Mouse (Mus musculus): Measurements from ENCODE around the gene Phrf1. TPM values are rescaled to one million over a fixed set of nuclear protein-coding genes. Genes with fewer than 3 reads are reported as not detected.

Gene Phrf1
- polyA plus RNA-seq, 1 experiment from 2014 or later, result 81.0 TPM

- Histone ChIP-seq H3K27me3 (replicated peaks; ENCODE audit: control insufficient read depth, insufficient read depth, low read length) (no peaks in the 10 kb centered on the region), H3K27ac (ENCODE audit: low read depth, low read length) (no peak within 1 kb of the TSS)
- 8% methylated on average over 25 of the region's 25 CpGs for WGBS
Observed at GRCm38 (mm10) chr7:141265739-141266561, 37.4 kb downstream of the Phrf1 start, which contains the start of gene Irf7. Gene Irf7, minus strand, starts transcription at chr7:141266481.

DNA sequence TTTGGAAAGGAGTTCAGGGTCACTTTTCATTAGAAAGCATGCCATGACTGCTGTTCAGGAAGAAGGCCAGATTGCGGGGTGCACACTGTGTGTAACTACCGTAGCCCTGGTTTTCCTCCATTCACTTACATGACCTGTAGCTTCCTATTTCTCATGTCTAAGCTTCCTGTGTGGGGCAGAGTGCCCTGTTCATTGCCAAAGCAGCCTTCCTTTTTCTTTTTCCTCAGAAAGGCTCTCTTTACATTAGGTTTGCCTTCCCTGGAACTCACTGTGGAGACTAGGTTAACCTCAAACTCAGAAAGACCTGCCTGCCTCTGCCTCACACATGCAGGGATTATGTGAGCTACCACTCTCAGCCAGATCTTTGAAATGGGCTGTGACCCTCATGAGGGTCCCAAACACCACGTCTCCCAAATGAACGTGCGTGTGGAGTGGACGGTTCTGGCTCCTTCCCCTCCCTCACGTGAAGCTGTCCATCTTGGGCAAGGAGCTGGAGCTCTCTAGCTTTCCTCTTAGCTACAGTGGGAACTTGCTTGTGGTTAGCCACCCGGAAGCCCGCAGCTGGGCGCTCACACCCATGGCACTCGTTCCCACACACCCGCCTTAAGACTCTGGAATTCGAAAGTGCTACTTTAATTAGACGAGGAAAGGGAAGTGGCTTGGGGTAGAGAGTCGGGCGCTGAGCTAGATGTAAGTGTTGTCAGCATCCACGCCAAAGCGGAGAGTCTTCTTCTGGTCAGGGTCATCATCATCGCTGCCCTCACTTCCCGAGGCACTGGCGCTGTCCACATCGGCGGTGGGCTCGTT, 40.1 kb downstream of the Phrf1 start:
- Histone ChIP-seq H3K36me3 (ENCODE audit: control insufficient read depth, insufficient read depth, low read length) (peaks cover 4% of the 10 kb centered on the region), H3K27ac (ENCODE audit: low read depth, low read length) (no peak overlapping the region; the same call in 1 of the 2 replicates), H3K27me3 (replicated peaks; ENCODE audit: control insufficient read depth, insufficient read depth, low read length) (no peaks in the 10 kb centered on the region), H3K9ac (ENCODE audit: low read depth, low read length) (peak overlapping the region; percentile 44), H3K9me3 (ENCODE audit: control insufficient read depth, low read length) (no peaks in the 10 kb centered on the region), H3K4me1 (replicated peaks; ENCODE audit: control insufficient read depth, insufficient read depth, low read length) (peaks cover 16% of the 10 kb centered on the region), H3K4me2 (peak overlapping the region; percentile 59), H3K4me3 (ENCODE audit: low read depth, low read length) (peak overlapping the region; percentile 18)
- DNase-seq (ENCODE audit: low spot score), result no peak
- 39% methylated on average over 24 of the region's 24 CpGs for WGBS
- ATAC-seq (replicated peaks; ENCODE audit: low FRiP score), result no peak

More at GRCm38 (mm10) chr7:141265739-141266561, 37.4 kb downstream of the Phrf1 start, which contains the start of gene Irf7:
- Histone ChIP-seq H3K4me2 (peak within 1 kb of the TSS; percentile 73), H3K9me3 (ENCODE audit: control insufficient read depth, low read length) (no peaks in the 10 kb centered on the region), H3K36me3 (ENCODE audit: control insufficient read depth, insufficient read depth, low read length) (peaks cover 28% of the 10 kb centered on the region), H3K9ac (ENCODE audit: low read depth, low read length) (peak within 1 kb of the TSS; percentile 62), H3K4me3 (ENCODE audit: low read depth, low read length) (peak within 1 kb of the TSS; percentile 64), H3K4me1 (replicated peaks; ENCODE audit: control insufficient read depth, insufficient read depth, low read length) (peaks cover 16% of the 10 kb centered on the region)
- ATAC-seq (replicated peaks; ENCODE audit: low FRiP score) (peak; percentile 76), DNase-seq (ENCODE audit: low spot score) (peak; percentile 63)

GRCm38 (mm10) chr7:141269273-141269545, 40.6 kb downstream of the Phrf1 start:
- Histone ChIP-seq H3K36me3 (ENCODE audit: control insufficient read depth, insufficient read depth, low read length) (no peaks in the 10 kb centered on the region; the same call in 1 of the 2 replicates), H3K27ac (ENCODE audit: low read depth, low read length) (no peak overlapping the region), H3K9me3 (ENCODE audit: control insufficient read depth, low read length) (no peaks in the 10 kb centered on the region), H3K27me3 (replicated peaks; ENCODE audit: control insufficient read depth, insufficient read depth, low read length) (no peaks in the 10 kb centered on the region), H3K4me1 (replicated peaks; ENCODE audit: control insufficient read depth, insufficient read depth, low read length) (peaks cover 16% of the 10 kb centered on the region), H3K4me2 (peak overlapping the region; percentile 59), H3K4me3 (ENCODE audit: low read depth, low read length) (peak overlapping the region; percentile 18), H3K9ac (ENCODE audit: low read depth, low read length) (peak overlapping the region; percentile 44)
- 56% methylated on average over 14 of the region's 14 CpGs for WGBS
- ATAC-seq (replicated peaks; ENCODE audit: low FRiP score) (no peak), DNase-seq (ENCODE audit: low spot score) (no peak)

- H3K27me3 ChIP-seq (replicated peaks; ENCODE audit: control insufficient read depth, insufficient read depth, low read length), result no peaks in the 10 kb centered on the region
- 86% methylated on average over 3 of the region's 3 CpGs for WGBS
- ATAC-seq (replicated peaks; ENCODE audit: low FRiP score), result no peak
Observed at GRCm38 (mm10) chr7:141270631-141271030, 42.0 kb downstream of the Phrf1 start.

GRCm38 (mm10) chr7:141275356-141275755, 46.8 kb downstream of the Phrf1 start:
- DNase-seq (ENCODE audit: low spot score) (no peak), ATAC-seq (replicated peaks; ENCODE audit: low FRiP score) (no peak)
- H3K27me3 ChIP-seq (replicated peaks; ENCODE audit: control insufficient read depth, insufficient read depth, low read length), result peaks cover 20% of the 10 kb centered on the region
- H3K4me1 ChIP-seq (replicated peaks; ENCODE audit: control insufficient read depth, insufficient read depth, low read length), result peaks cover 14% of the 10 kb centered on the region
- no peak overlapping the region for H3K9ac ChIP-seq (ENCODE audit: low read depth, low read length)
- H3K27ac ChIP-seq (ENCODE audit: low read depth, low read length), result no peak overlapping the region
- H3K4me2 ChIP-seq, result no peak overlapping the region
- no peak overlapping the region for H3K4me3 ChIP-seq (ENCODE audit: low read depth, low read length)
- no peaks in the 10 kb centered on the region for H3K9me3 ChIP-seq (ENCODE audit: control insufficient read depth, low read length)
- WGBS, result 81% methylated on average over 9 of the region's 9 CpGs
- H3K36me3 ChIP-seq (ENCODE audit: control insufficient read depth, insufficient read depth, low read length), result no peaks in the 10 kb centered on the region

More at GRCm38 (mm10) chr7:141270631-141271030, 42.0 kb downstream of the Phrf1 start:
- no peaks in the 10 kb centered on the region for H3K36me3 ChIP-seq (ENCODE audit: control insufficient read depth, insufficient read depth, low read length)
- no peak for DNase-seq (ENCODE audit: low spot score)
- H3K4me1 ChIP-seq (replicated peaks; ENCODE audit: control insufficient read depth, insufficient read depth, low read length), result peaks cover 5% of the 10 kb centered on the region
- H3K9me3 ChIP-seq (ENCODE audit: control insufficient read depth, low read length), result no peaks in the 10 kb centered on the region
- H3K9ac ChIP-seq (ENCODE audit: low read depth, low read length), result no peak overlapping the region
- H3K27ac ChIP-seq (ENCODE audit: low read depth, low read length), result no peak overlapping the region
- no peak overlapping the region for H3K4me3 ChIP-seq (ENCODE audit: low read depth, low read length)
- H3K4me2 ChIP-seq, result no peak overlapping the region

DNA sequence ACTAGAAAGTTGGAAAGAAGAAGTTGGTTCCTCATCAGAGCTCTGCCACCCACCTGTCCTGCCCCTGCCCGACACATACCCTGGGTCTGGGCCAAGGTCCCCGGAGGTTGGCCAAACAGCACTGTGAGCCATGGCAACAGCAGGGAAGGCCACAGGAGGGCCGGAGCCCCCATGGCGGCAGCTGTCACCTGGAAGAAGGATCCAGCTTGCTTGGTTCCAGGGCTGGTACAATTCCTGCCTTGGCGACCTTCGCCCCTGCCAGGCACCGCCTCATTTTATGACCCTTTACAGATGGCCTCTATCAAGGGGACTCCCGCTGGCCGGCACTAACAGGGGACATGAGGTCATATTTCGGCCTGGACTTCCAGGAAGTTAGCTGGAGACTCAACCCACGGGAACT, 48.0 kb downstream of the Phrf1 start, which contains the start of gene Cdhr5:
Cdhr5 (minus strand) TSS at position 241 of the 400 bp plus-strand sequence.
- peaks cover 20% of the 10 kb centered on the region for H3K27me3 ChIP-seq (replicated peaks; ENCODE audit: control insufficient read depth, insufficient read depth, low read length)
- peaks cover 14% of the 10 kb centered on the region for H3K4me1 ChIP-seq (replicated peaks; ENCODE audit: control insufficient read depth, insufficient read depth, low read length)
- no peaks in the 10 kb centered on the region for H3K9me3 ChIP-seq (ENCODE audit: control insufficient read depth, low read length)
- H3K9ac ChIP-seq (ENCODE audit: low read depth, low read length), result no peak within 1 kb of the TSS
- no peaks in the 10 kb centered on the region for H3K36me3 ChIP-seq (ENCODE audit: control insufficient read depth, insufficient read depth, low read length)
- no peak within 1 kb of the TSS for H3K4me2 ChIP-seq
- WGBS, result 69% methylated on average over 11 of the region's 11 CpGs
- H3K4me3 ChIP-seq (ENCODE audit: low read depth, low read length), result no peak within 1 kb of the TSS
- no peak for ATAC-seq (replicated peaks; ENCODE audit: low FRiP score)
- no peak for DNase-seq (ENCODE audit: low spot score)
- no peak within 1 kb of the TSS for H3K27ac ChIP-seq (ENCODE audit: low read depth, low read length)

- DNase-seq (ENCODE audit: low spot score) (no peak), ATAC-seq (replicated peaks; ENCODE audit: low FRiP score) (peak; percentile 30; the same call in 1 of the 2 replicates)
- peak overlapping the region; percentile 93; the same call in 1 of the 2 replicates for H3K4me2 ChIP-seq
- peaks cover 14% of the 10 kb centered on the region for H3K4me1 ChIP-seq (replicated peaks; ENCODE audit: control insufficient read depth, insufficient read depth, low read length)
- H3K4me3 ChIP-seq (ENCODE audit: low read depth, low read length), result no peak overlapping the region
- H3K9ac ChIP-seq (ENCODE audit: low read depth, low read length), result no peak overlapping the region
- peaks cover 20% of the 10 kb centered on the region for H3K27me3 ChIP-seq (replicated peaks; ENCODE audit: control insufficient read depth, insufficient read depth, low read length)
- WGBS, result 72% methylated on average over 11 of the region's 11 CpGs
- H3K27ac ChIP-seq (ENCODE audit: low read depth, low read length), result no peak overlapping the region
- H3K9me3 ChIP-seq (ENCODE audit: control insufficient read depth, low read length), result no peaks in the 10 kb centered on the region
- H3K36me3 ChIP-seq (ENCODE audit: control insufficient read depth, insufficient read depth, low read length), result no peaks in the 10 kb centered on the region
Observed at GRCm38 (mm10) chr7:141277701-141278678, 49.4 kb downstream of the Phrf1 start.

All from liver, embryonic 11.5 days (tissue).